Mouse (Mus musculus): ENCODE measurements around the gene Gm5157.
"Not testable (repeated sequence)": the region's sequence is repeated elsewhere in the genome, so short reads cannot be mapped to it uniquely, and the experiment has no call there.

Gm5157 gene

GRCm38 (mm10) chr7:21190323-21190722, at the start of gene Gm5157:
Gene Gm5157, minus strand, starts transcription at chr7:21190423.
- DNase-seq (ENCODE audit: low spot score) = not testable (repeated sequence)

DNA sequence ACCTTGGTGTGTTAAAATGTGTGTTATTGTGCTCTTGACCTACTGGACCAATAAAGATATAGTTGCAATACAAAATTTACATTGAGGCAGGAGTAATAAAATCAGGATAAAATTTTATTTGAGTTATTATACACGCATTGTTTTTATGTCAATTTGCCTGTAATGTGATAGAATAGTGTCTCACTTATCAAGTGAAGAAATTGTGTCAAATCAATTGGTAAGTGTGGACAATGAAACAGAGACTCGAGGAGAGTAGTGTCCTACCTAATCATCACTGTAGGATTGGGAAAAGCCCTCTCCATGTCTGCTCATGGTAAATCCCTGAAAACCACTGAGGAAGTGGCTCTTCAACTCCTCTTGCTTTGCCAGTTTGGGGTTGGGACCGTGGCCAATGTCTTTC, 28.3 kb downstream of the Gm5157 start, which contains the start of gene Vmn1r123:
TSS of gene Vmn1r123 (plus strand) at position 301 of the 400 bp plus-strand sequence.
- DNase-seq (ENCODE audit: low spot score) = not testable (repeated sequence)

Data from lung, postnatal 25 days (tissue).